ENCODE assay signal across 24 mouse cellular contexts in genomic region chr19:29678181-29678778, GRCm38 (mm10). TPM values are rescaled to one million over a fixed set of nuclear protein-coding genes. Genes with fewer than 3 reads are reported as not detected.
DNase-seq lines count a peak whose midpoint lies in the region; ATAC-seq lines count a peak whose summit lies in the region.
"Had no signal": no experiment of that assay in that cellular context is flagged by ENCODE, and none has a peak within 500 bp of the region (broad histone marks: within the 10 kb centered on the region; RNA-seq: fewer than 3 reads in every experiment).

No protein-coding gene starts in this region.

- DNase-seq in layer of hippocampus, adult 18-20 months (ENCODE audit: low spot score in 2 of 2), result peak; percentile 24 to 55
- DNase-seq in layer of hippocampus, postnatal 10 days (ENCODE audit: low spot score in 2 of 2), result no peak
- DNase-seq in 416B (ENCODE audit: low read depth), result peak; percentile 48
- DNase-seq in ovary, postnatal 14 days (ENCODE audit: low spot score), result no peak
- DNase-seq: adrenal gland, postnatal 25 days; cerebellum, adult 2 months; cerebellum, postnatal 14 days; gastrocnemius, postnatal 14 days; heart, adult 11 months; heart, postnatal 36 days; kidney, adult 11 months; kidney, postnatal 4 days; liver, embryonic 13.5 days; lung, adult 18-20 months; lung, postnatal 10 days; right cerebral cortex, postnatal 4 days; thymus, postnatal 4 days had no signal

- ATAC-seq in granulocyte monocyte progenitor cell, adult 5-6 weeks (replicated peaks; ENCODE audit: poor library complexity, severe bottlenecking), result peak; percentile 87
- ATAC-seq in monocyte, adult 5-6 weeks (replicated peaks; ENCODE audit: insufficient number of reproducible peaks, low FRiP score, low TSS enrichment, poor library complexity, severe bottlenecking), result peak; percentile 47; the same call in 1 of the 2 replicates
- ATAC-seq in cerebellum, adult (ENCODE audit: insufficient number of reproducible peaks, low FRiP score, low TSS enrichment), result no peak
- ATAC-seq: forebrain, embryonic 13.5 days; midbrain, embryonic 15.5 days had no signal

RNA-seq across cellular contexts. Expression of gene Mlana, which starts 19.3 kb away (rescaled TPM):
- total RNA-seq in layer of hippocampus, adult 18-20 months (2021), result under 1 TPM in 1 of 2 experiments, not detected in 1; 0.63 TPM
- under 1 TPM in 1 of 2 experiments, not detected in 1; 0.96 TPM for total RNA-seq in layer of hippocampus, postnatal 10 days (2021)
- total RNA-seq in granulocyte monocyte progenitor cell, adult 5-6 weeks (2014; fragmentation: Nextera tagmentation), result not detected in 2 replicates
- total RNA-seq in granulocyte monocyte progenitor cell, adult 5-6 weeks (2017), result not detected in 2 replicates
- not detected in 3 replicates for total RNA-seq in monocyte, adult 5-6 weeks (2017)
- total RNA-seq: adrenal gland, adult 18-20 months; adrenal gland, postnatal 25 days; gastrocnemius, postnatal 14 days; megakaryocyte-erythroid progenitor cell, adult 5-6 weeks had no signal

RNA-seq across cellular contexts. Expression of gene Ermp1, which starts 30.1 kb away (rescaled TPM):
- total RNA-seq in layer of hippocampus, adult 18-20 months (2021), result 10 to 100 TPM; 52.2 to 58.4 TPM
- 10 to 100 TPM; 45.5 to 52.0 TPM for total RNA-seq in layer of hippocampus, postnatal 10 days (2021)
- total RNA-seq in granulocyte monocyte progenitor cell, adult 5-6 weeks (2014; fragmentation: Nextera tagmentation), result 27.7 and 39.2 TPM in 2 replicates
- 52.7 and 61.3 TPM in 2 replicates for total RNA-seq in granulocyte monocyte progenitor cell, adult 5-6 weeks (2017)
- total RNA-seq in monocyte, adult 5-6 weeks (2017), result 20.6 to 41.9 TPM (median 30.2 TPM) in 3 replicates

Comparison
In these comparisons a context has a peak if more than half of its experiments do, and no peak if none do; other contexts are left out.
1. DNase-seq: peak in layer of hippocampus, adult 18-20 months (2 of 2) and 416B (single experiment); none in layer of hippocampus, postnatal 10 days (0 of 2) and ovary, postnatal 14 days (single experiment).